Mouse (Mus musculus): Measurements from ENCODE around the gene Olfr1564.
"Not testable (repeated sequence)": the region's sequence is repeated elsewhere in the genome, so short reads cannot be mapped to it uniquely, and the experiment has no call there.

Olfr1564 gene

DNA sequence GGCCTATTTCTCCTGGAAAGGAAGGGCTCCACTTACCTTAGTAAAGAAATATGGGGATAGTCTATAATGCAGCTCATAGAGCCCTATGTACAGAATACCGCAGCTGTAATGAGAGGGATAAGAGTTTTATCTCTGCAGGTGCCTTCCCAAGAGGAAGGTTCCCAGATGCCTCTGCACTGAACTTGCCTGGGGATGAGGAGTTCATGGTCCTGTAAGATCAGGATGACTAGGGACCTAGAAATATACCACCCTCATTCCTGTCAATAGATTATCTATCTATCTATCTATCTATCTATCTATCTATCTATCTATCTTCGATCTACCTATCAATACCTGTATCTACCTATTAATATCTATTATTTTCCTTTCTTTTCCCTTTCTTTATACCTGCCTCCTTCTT lies at the start of gene Olfr1564:
TSS of gene Olfr1564 (minus strand) at position 101 of the 400 bp plus-strand sequence.
- no peak for DNase-seq

DNA sequence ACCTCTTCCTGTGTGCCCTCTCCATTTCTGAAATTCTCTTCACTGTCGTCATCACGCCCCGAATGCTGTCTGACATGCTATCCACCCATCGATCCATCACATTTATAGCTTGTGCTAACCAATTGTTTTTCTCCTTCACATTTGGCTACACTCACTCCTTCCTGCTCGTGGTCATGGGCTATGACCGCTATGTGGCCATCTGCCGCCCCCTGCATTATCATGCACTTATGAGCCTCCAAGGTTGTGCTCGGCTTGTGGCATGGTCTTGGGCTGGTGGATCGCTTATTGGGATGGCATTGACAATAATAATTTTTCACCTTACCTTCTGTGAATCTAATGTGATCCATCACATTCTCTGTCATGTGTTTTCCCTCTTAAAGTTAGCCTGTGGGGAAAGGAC lies 47.4 kb upstream of the Olfr1564 start:
- DNase-seq = no peak

GRCm38 (mm10) chr17:33264376-33264775 lies 42.9 kb upstream of the Olfr1564 start, which contains the start of gene Olfr63:
TSS of gene Olfr63 (plus strand) at chr17:33264676.
- no peak for DNase-seq

DNA sequence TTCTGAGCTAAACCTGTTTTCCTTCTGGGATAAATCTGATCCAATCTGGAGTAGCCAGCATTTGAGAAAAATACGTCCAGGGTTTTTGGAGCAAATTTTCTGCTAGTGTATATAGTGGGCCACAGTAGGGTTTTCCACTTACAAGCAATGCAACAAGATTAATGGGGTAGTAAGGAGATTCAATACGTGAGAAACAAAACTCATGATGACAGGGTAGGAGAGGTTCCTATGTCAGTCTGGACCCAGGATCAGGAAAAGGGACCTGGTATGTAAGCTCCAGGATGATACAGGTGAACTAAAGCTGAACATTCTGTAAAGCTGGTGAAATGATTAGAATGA lies 33.8 kb upstream of the Olfr1564 start:
- not testable (repeated sequence) for DNase-seq

DNA sequence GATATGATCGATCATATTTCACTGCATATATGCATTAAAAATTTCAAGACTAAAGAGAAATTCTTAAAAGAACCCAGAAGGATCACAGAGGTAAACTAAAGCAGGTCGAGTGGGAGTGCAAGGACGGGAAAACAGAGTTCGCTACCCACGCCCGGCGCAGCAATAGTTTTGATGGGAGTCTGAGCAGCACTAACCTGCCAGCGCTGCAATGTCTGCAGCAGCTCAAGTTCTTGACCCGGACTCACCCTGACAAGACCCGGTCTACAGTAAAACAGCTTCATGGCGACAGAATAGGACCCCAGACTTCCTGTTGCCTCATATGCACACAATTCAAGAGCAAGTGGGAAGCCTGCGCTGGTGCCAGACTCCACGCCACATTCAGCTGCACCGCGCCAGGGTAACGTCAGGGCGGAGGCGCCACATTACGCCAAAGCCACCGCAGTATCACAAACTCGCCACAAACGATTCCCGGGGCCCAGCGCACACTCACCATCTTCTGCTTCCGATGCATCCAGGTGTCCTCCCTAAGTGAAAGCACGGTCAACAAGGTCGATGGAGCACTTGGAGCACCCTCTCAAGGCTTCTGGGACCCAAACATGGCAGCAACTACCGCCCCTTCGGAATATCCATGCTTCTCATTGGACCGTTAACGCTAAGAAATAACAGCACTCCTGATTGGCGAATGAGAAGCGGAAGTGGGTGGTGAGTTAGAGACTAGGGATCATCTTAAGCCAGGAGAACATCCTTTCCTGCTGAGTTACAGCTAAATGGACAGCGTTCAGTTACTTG lies 33.2 kb upstream of the Olfr1564 start, which contains the start of gene Zfp955a:
TSS of gene Zfp955a (minus strand) at position 616 of the 789 bp plus-strand sequence.
- DNase-seq = not testable (repeated sequence)

GRCm38 (mm10) chr17:33236646-33237045 lies 15.2 kb upstream of the Olfr1564 start:
- DNase-seq = not testable (repeated sequence)

DNA sequence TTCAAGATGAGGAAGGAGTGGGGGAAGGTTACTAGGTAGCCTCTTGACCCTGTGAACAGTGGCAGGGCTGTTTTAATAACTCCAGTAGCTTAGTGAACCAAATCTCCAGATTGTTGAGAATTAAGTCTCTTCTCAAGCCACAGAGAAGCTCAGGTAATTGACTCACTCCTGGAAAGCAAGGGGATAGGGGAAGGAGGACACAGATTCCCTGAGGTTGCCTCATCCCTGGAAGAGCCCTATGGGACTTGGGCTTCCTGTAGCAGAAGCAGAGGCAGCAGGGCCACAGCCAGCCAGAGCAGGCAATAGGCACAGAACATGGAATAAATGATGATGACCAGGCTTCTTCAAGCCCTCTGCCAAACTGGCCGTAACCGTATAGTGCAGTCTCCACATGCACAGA lies 30.5 kb downstream of the Olfr1564 start, which contains the start of gene Olfr239:
TSS of gene Olfr239 (plus strand) at position 301 of the 400 bp plus-strand sequence.
- DNase-seq = not testable (repeated sequence)

DNA sequence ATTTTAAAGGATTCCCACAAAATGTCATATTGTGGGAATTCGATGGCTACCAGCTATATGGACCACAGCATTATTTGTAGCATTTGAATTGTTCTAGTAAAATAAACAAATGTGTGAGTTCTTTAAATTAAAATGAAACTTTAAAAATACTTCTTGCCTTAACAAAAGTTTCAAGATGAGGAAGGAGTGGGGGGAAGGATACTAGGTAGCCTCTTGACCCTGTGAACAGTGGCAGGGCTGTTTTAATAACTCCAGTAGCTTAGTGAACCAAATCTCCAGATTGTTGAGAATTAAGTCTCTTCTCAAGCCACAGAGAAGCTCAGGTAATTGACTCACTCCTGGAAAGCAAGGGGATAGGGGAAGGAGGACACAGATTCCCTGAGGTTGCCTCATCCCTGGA lies 53.3 kb downstream of the Olfr1564 start, which contains the start of gene Olfr55:
TSS of gene Olfr55 (plus strand) at position 301 of the 400 bp plus-strand sequence.
- DNase-seq = not testable (repeated sequence)
